Mouse (Mus musculus) small intestine, adult 2 months (tissue): ENCODE results near the gene Crat. TPM values are rescaled to one million over a fixed set of nuclear protein-coding genes. Genes with fewer than 3 reads are reported as not detected.

ENCODE experiments used
- H3K27ac ChIP-seq: fragments of 200-500 bp; 2 replicates; pipeline ENCODE4 v1.5.1; 2012; ENCODE audit warnings: low read depth, low read length, control low read depth, inconsistent platforms; ENCODE audit not compliant: insufficient read depth
- H3K27me3 ChIP-seq: fragments of 200-500 bp; 2 replicates; pipeline ENCODE4 v1.6.1; 2012; ENCODE audit warnings: mild to moderate bottlenecking, moderate library complexity, low read length, inconsistent platforms; ENCODE audit not compliant: control insufficient read depth, insufficient read depth
- H3K36me3 ChIP-seq: fragments of 200-500 bp; 2 replicates; pipeline ENCODE4 v1.6.1; 2012; ENCODE audit warnings: mild to moderate bottlenecking, low read length, control low read depth, inconsistent platforms; ENCODE audit not compliant: control insufficient read depth, insufficient read depth
- H3K4me1 ChIP-seq: fragments of 200-500 bp; 2 replicates; pipeline ENCODE4 v1.6.1; 2012; ENCODE audit warnings: low read length, inconsistent platforms, mixed read lengths; ENCODE audit not compliant: control insufficient read depth, insufficient read depth, insufficient read length
- H3K4me3 ChIP-seq: fragments of 200-500 bp; 2 replicates; pipeline ENCODE4 v1.5.1; 2012; ENCODE audit warnings: low read depth, mild to moderate bottlenecking, control low read depth, inconsistent platforms, low read length, moderate library complexity
- CTCF ChIP-seq: fragments of 200-500 bp; IDR thresholded peaks from 2 replicates; pipeline ENCODE4 v1.5.1; 2012; ENCODE audit warnings: low read depth, mild to moderate bottlenecking, control low read depth, inconsistent platforms, low read length, moderate library complexity, mixed read lengths; ENCODE audit not compliant: insufficient replicate concordance, insufficient read length; ENCODE audit errors: extremely low read depth
- POLR2A ChIP-seq: fragments of 200-500 bp; IDR thresholded peaks from 2 replicates; pipeline ENCODE4 v1.6.1; 2012; ENCODE audit warnings: low read depth, mild to moderate bottlenecking, control low read depth, inconsistent platforms, low read length, moderate library complexity
- WGBS: fragments of 180-500 bp; shearing (Covaris S2); methylation state at CpG from one replicate; pipeline ENCODE4 v1.1.7; 2018; 5-methylcytosine and 5-hydroxymethylcytosine counted together
- polyA plus RNA-seq: library from polyadenylated mRNA; depleted of rRNA; stranded (reverse); fragments of >200 nt; gene quantifications from 2 replicates; pipeline ENCODE4 v1.2.3, GENCODE M21; 2012

Crat gene
- polyA plus RNA-seq, 1 experiment: 176 TPM

DNA sequence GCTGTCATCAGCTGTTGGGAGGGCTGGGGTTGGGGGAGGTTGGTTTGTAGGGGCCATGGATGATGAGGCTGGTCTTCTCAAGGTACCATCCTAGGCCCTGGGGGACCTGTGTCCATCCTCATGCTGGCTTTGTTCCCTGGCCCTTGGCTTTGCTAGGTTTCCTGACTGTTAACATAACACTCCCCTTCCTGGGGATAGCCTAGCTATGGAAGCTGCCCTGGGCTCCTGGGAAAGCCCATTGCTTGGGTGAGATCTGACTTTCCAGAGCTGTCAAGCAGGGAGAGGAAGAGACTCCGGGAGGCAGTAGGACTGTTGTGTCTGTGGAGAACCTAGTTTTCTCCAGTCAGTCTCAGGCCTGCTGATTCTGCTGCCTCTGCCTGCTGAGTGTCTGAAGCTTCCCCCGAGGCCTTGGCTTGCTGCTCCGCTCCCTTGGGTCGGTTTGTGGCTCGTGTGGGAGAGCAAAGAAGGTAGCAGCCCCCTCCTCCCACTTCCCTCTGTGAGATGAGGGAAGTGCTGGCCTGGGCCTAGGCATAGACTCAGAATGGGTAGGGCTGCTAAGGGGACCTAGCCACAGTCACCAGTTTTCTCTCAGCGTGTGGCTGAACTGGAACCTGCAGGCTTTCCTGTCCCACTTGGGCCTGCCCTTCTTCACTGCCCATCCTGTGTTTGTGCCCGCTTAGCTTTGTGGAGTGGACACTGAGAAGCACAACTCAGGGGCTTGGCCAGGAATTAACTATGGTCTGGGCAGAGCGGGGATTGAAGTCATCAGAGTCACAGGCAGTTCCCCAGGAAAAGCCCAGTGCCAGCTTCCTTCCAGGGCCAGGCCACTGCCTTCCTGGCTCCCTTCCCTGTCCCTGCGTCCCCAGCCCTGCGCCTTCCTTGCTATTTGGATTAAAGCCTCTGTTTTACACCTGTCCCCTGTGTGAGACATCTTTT is 31.5 kb upstream of the Crat start:
- peak overlapping the region; percentile 31; the same call in 1 of the 2 replicates for H3K27ac ChIP-seq
- no peak for TF ChIP-seq CTCF
- TF ChIP-seq POLR2A: no peak
- peaks cover 8% of the 10 kb centered on the region for H3K4me1 ChIP-seq
- no peaks in the 10 kb centered on the region for H3K27me3 ChIP-seq
- H3K36me3 ChIP-seq: peaks cover 25% of the 10 kb centered on the region
- WGBS: 82% methylated on average over 10 of the region's 10 CpGs
- H3K4me3 ChIP-seq: no peak overlapping the region

DNA sequence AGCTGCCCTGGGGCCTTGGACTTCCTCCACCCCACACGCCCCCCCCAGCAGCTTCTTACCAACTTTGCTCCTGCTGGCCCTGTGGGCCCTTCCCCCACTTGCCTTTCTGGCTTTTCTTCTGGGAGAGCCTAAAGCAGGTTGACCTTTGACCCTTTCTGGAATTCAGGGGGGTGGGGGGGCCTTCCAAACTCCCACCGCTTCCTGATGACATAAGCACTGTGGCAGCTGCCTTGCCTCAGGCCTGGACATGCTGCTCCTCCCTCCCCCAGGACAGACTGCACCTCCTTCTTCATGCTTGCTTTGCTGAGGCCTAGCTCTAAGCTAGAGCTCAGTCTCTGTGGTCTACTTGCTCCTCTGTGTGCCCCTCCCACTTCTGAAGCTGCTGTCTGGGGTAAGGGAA is 29.7 kb upstream of the Crat start:
- H3K4me1 ChIP-seq: peaks cover 18% of the 10 kb centered on the region
- no peaks in the 10 kb centered on the region for H3K27me3 ChIP-seq
- WGBS: 86% methylated on average over 2 of the region's 2 CpGs
- H3K4me3 ChIP-seq: no peak overlapping the region
- TF ChIP-seq POLR2A: no peak
- no peak for TF ChIP-seq CTCF
- 0 out of 2 replicates have a peak overlapping the region, but pooled peaks have one; percentile 3 for H3K27ac ChIP-seq
- H3K36me3 ChIP-seq: peaks cover 25% of the 10 kb centered on the region

DNA sequence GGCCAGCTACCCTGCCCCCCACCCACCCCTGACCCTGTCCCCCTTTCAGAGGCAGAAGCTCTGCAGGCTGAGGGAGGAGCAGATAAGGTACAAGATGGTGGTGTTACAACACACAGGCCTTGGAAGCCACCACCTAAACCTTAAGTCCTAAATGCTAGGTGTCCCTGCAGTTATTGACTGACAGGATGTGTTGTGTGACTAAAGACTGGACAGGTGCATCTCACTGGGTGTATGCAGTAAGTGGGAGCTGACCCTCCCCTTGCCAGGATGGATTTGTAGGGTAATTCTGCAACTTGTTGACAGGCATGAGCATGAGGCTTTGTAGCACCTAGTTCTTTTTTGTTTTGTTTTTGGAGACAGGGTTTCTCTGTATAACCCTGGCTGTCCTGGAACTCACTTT is 28.8 kb upstream of the Crat start:
- H3K27ac ChIP-seq: no peak overlapping the region
- H3K27me3 ChIP-seq: no peaks in the 10 kb centered on the region
- no peak for TF ChIP-seq CTCF
- TF ChIP-seq POLR2A: no peak
- H3K36me3 ChIP-seq: peaks cover 31% of the 10 kb centered on the region
- peaks cover 18% of the 10 kb centered on the region for H3K4me1 ChIP-seq
- no peak overlapping the region for H3K4me3 ChIP-seq

DNA sequence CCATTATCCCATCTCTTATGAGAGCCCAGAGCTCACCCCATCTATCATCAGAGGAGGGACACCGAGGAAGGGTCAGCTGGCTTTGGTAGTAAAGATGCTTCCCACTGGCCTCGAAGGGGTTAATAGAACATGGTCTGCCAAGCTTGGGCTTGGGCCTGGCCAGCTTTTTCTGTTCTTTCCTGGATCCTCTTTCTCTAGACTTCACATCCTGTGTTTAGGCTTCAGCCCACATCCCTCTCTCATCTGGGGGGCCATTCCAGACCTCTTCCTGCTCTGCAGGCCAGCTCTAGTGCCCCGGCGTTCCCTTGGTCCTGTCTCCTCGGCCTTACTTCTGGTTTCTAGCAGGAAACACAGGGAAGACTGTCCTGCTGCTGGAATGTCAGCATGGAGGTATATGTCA is 28.4 kb upstream of the Crat start:
- Histone ChIP-seq H3K27me3 (no peaks in the 10 kb centered on the region), H3K4me3 (no peak overlapping the region), H3K36me3 (peaks cover 35% of the 10 kb centered on the region), H3K27ac (no peak overlapping the region), H3K4me1 (peaks cover 18% of the 10 kb centered on the region)
- TF ChIP-seq POLR2A (no peak), CTCF (no peak)
- 74% methylated on average over 5 of the region's 5 CpGs for WGBS

DNA sequence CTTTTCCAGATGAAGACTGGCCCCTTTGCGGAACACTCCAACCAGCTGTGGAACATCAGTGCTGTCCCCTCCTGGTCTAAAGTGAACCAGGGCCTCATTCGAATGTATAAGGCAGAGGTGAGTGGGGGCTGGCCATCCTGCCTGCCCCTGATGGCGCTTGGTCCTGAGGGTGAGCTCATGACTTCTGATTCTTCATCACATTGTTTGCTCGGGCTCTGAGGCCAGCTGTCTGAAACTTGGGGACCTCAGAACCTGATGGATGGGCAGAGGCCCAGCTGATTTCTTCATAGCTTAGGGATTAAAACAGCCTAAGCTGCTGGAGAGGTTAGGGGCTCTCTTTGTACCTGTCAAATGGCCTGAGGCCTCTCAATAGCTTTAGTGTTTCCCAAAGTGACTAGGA is 27.7 kb upstream of the Crat start:
- Histone ChIP-seq H3K36me3 (peaks cover 39% of the 10 kb centered on the region), H3K27ac (peak overlapping the region; percentile 95), H3K4me1 (peaks cover 18% of the 10 kb centered on the region), H3K27me3 (no peaks in the 10 kb centered on the region), H3K4me3 (no peak overlapping the region)
- TF ChIP-seq POLR2A (no peak), CTCF (no peak)
- WGBS: 78% methylated on average over 4 of the region's 4 CpGs

DNA sequence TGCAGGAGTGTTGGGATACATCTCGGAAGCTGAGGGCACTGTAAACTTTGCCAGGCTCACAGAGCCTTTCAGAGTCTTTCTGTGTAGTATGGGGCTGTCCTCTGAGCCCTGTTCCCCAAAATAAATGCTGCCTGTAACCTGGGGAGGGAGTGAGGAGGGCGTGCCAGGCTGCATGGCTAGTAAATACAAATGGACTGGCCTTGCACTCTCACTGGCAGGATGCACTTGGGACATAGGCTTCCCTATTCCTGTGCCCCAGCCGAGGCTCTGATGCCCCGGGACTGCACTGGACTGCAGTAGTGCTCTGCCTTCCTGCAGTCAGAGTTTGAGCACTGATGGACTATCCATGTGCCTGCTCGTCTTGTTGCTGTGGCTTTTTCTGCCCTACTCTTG is 26.9 kb upstream of the Crat start:
- Histone ChIP-seq H3K36me3 (peaks cover 47% of the 10 kb centered on the region), H3K4me3 (peak overlapping the region; percentile 54), H3K27ac (peak overlapping the region; percentile 95), H3K27me3 (no peaks in the 10 kb centered on the region), H3K4me1 (peaks cover 18% of the 10 kb centered on the region)
- 69% methylated on average over 5 of the region's 5 CpGs for WGBS
- TF ChIP-seq POLR2A: no peak
- no peak for TF ChIP-seq CTCF
